Mouse (Mus musculus): ENCODE data around the gene Ak9. TPM values are rescaled to one million over a fixed set of nuclear protein-coding genes. Genes with fewer than 3 reads are reported as not detected.
A peak's percentile ranks its signal among the peaks of the same experiment; 100 is the strongest.

Gene Ak9
- total RNA-seq (2021) = under 1 TPM; 0.26 to 0.34 TPM

DNA sequence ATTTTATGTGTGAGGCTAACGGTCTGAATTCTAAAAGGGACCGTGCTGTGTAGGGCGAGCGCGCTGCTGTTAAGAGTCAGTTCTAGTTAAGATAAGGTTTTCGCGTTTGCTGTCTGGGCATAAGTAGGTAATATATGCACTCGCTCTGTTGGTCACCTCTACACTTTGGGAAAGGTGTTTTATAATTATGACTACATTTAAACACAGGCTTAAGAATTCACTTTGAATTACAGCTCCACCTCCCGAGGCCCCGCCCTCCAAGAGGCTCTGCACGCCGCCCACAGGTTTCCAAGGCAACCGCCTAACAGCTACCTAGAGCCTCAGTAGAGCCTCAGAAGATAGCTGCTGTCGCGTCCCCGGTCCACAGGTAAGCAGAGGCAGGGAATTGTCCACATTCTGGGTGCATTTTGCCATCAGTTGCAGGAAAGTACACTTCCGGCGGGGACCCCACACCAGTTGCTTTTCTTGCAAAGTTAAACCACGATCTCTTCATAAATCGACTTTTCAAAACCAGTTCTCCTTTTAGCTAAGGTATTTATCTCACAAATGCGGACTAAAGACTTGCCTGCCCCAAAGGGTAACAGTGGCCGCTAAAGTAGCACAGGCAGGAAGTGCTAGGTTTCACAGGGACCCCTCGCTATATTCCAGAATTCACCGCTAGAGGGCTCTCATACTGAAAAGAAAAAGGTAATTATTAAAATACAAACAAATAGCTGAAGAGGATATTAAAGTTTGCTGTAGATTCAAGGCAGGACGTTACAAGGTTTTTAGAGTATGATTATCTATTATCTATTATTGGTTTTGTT lies at the start of gene Ak9:
Gene Ak9 (plus strand): TSS at position 342 of the 806 bp plus-strand sequence.
- intact Hi-C loops (cut with DNase I) = loop anchor here (10.0 kb wide), 3 partner anchors 101 to 381 kb away; no protein-coding TSS in a partner anchor
- peak; percentile 80 for DNase-seq

GRCm38 (mm10) chr10:41260243-41261006 lies 43.4 kb upstream of the Ak9 start:
- DNase-seq = no peak
- intact Hi-C loops (cut with DNase I) = no loop called here

- DNase-seq = no peak
- intact Hi-C loops (cut with DNase I) = no loop called here
Observed at GRCm38 (mm10) chr10:41261218-41261617, 42.6 kb upstream of the Ak9 start.

GRCm38 (mm10) chr10:41261889-41262288 lies 41.9 kb upstream of the Ak9 start:
- intact Hi-C loops (cut with DNase I) = no loop called here
- DNase-seq = no peak

- intact Hi-C loops (cut with DNase I) = no loop called here
- peak; percentile 51 for DNase-seq
Observed at GRCm38 (mm10) chr10:41271860-41272259, 31.9 kb upstream of the Ak9 start.

DNA sequence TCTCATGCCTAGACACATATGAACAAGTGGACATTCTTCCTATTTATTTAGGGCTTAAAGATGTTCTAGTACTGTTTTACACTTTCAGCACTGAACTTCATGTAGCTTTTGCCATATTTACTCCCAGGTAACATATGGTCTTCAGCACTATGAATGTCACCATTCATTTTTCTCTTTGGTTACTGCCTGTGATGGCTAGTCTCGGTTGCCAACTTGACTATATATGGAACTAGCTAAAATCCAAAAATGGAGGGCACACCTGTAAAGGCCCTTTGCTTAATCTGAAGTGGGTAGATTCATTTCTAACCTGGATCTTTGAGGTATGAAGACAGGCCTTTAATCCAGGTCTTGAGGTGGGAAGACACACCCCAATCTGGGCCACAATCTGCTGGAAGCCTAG lies 28.9 kb upstream of the Ak9 start:
- intact Hi-C loops (cut with DNase I) = no loop called here
- DNase-seq = no peak

GRCm38 (mm10) chr10:41278808-41279207 lies 25.0 kb upstream of the Ak9 start:
- intact Hi-C loops (cut with DNase I) = no loop called here
- no peak for DNase-seq

DNA sequence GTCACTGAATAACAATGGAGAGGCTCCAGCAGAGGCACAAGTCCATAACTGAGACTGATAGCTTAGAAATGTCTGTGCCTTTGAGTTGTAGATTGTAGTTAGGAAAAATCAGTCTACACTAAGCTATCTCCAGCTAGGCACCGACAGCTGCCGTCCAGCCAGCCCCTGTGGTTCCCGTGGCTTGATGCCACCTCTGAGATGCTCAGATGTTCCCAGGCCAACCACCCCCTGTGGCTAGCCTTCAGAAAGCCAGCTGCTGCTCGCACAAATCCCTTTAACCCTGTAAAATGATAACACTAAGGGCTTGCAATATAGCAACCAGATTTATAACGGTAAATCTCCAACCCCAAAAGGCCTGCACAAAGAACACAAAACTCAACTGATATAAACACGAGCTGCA lies 23.6 kb upstream of the Ak9 start:
- intact Hi-C loops (cut with DNase I) = loop anchor here (10.0 kb wide), 3 partner anchors 205 to 635 kb away; partner anchors contain the start of gene Gpr6

DNA sequence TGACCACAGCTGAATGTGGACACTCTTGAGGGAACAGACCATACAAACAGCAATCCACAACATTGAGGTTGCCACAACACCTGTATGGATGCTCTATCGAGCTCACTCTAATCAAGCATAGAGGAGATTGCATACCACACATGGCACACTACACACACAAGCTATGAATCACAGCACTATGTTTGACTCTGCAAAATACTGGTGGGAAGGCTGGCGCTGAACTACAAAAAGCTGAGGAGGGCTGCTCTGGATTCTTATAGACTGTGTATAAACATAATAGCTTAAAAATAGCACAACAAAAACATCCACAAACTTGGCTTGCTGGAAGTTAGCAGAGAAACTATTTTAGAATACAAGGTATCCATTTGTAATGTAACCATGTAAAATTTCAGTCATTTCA lies 23.0 kb upstream of the Ak9 start:
- DNase-seq = no peak

More for the DNA sequence above, 23.6 kb upstream of the Ak9 start:
- peak; percentile 91 for DNase-seq

DNA sequence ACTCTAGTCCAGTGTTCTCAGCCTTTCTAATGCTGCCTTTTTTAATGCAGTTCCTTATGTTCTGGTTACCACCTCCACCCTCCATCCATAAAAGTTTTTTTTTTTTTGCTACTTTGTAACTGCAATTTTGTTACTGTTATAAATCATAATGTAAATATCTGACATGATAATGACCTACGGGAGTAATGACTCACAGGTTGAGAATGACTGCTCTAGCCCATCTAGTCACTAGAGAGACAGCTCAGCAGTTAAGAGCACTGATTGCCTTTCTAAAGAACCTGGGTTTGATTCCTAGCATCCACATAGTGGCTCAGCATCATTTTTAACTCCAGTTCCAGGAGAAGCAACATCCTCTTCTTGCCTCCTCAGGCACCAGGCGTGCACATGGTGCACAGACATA lies 21.7 kb upstream of the Ak9 start:
- DNase-seq = no peak
- intact Hi-C loops (cut with DNase I) = loop anchor here (10.0 kb wide), 3 partner anchors 207 to 637 kb away; partner anchors contain the start of gene Gpr6

More for the DNA sequence above, 23.0 kb upstream of the Ak9 start:
- intact Hi-C loops (cut with DNase I) = loop anchor here (10.0 kb wide), 3 partner anchors 206 to 636 kb away; partner anchors contain the start of gene Gpr6

GRCm38 (mm10) chr10:41287618-41288017 lies 16.2 kb upstream of the Ak9 start:
- DNase-seq = no peak
- intact Hi-C loops (cut with DNase I) = loop anchor here (10.0 kb wide), 3 partner anchors 213 to 643 kb away; partner anchors contain the start of gene Gpr6

DNA sequence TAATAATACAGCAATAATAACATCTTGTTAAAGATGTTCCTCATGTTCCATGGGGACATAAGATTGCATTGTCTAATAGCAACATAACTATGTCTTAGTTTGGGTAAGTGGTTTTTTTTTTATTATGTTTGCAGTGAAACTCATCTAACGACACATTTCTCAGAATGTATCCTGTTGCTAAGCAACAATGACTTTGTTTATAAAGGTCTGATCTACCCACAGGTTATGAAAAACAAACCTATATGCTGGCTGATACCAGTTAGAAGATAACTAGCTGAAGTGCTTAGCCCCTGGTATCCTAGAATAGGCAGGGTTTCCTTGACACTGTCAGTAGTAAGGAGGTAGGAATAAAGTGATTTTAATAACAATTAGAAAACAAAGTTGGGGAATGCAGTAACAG lies 15.7 kb upstream of the Ak9 start:
- intact Hi-C loops (cut with DNase I) = loop anchor here (10.0 kb wide), 3 partner anchors 213 to 643 kb away; partner anchors contain the start of gene Gpr6
- no peak for DNase-seq

GRCm38 (mm10) chr10:41288771-41289415 lies 14.9 kb upstream of the Ak9 start:
- peak; percentile 94 for DNase-seq
- intact Hi-C loops (cut with DNase I) = loop anchor here (10.0 kb wide), 3 partner anchors 214 to 644 kb away; partner anchors contain the start of gene Gpr6

GRCm38 (mm10) chr10:41291021-41291420 lies 12.8 kb upstream of the Ak9 start:
- DNase-seq = no peak
- intact Hi-C loops (cut with DNase I) = no loop called here

- intact Hi-C loops (cut with DNase I) = no loop called here
- DNase-seq = no peak
Observed at GRCm38 (mm10) chr10:41293019-41293418, 10.8 kb upstream of the Ak9 start.

- intact Hi-C loops (cut with DNase I) = no loop called here
- peak; percentile 69 for DNase-seq
Observed at GRCm38 (mm10) chr10:41294734-41295133, 9.0 kb upstream of the Ak9 start.

DNA sequence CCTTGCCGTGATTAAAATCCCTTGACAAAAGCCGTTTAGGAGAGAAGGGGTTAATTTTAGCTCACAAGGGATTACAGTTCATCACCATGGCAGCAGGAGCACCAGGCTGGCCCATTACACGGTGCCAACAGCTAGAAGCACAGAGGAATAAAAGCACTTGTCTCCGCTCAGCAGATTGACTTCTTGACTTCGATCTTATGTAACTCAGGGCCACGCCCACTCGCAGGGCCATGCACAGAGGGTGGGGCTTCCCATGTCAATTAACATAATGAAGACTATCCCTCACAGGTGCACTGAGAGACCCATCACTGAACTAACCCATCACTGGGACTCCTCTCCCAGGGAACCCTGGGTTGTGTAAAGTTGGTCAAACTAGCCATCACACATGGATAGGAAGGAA lies 8.6 kb upstream of the Ak9 start:
- DNase-seq = peak; percentile 63
- intact Hi-C loops (cut with DNase I) = no loop called here

DNA sequence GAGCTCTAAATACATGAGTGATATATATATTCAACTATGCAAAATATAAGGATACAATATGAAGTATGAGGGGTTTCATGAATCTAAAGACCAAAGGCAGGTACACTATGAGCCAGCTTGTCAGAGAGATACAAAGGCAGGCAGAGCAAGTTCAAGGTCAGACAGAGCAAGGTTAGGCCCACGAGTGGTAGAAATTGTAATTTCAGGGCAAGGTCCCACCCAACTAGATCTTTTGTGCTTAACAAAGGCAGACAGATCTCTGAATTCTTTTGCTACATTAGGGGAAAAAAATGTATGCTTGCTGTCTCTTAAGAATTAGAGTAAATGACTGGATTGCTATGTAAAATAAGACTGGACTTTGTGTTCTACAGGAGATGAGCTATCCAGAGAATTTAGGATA lies 3.6 kb upstream of the Ak9 start:
- no peak for DNase-seq
- intact Hi-C loops (cut with DNase I) = loop anchor here (10.0 kb wide), 3 partner anchors 105 to 385 kb away; no protein-coding TSS in a partner anchor

DNA sequence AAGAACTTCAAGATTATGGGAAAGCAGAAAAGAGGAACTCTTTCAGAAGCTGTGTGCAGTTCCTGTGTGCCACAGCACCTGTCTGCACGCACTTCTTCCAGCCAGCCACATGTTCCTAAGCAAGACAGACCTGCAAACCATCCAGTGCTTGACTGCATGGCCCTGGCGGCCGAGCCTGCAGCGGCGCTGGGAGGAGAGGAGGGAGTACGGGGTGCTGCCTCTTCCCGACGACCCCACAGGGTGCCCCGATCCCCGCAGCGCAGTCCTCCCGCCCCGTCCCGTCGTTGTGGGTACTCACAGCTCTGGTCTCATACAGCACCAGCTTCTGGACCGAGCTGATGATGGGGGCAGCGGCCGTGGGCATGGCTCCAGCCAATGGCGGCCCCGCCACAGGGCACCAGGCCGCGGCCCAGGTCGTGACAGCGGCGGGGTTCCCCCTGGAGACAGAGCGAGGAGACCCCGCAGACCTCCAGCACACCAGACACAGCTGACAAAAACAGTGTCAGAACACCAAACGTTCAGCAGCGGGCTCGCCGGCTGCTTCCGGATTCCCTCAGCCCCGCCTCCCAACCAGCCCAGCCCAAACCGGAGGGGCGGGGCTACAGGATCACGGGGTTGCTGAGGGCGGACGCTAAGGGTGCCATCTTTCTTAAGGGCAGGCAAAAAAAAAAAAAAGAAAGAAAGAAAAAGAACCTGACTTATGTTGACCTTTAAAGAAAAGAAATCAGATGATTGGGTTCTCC lies 920 bp upstream of the Ak9 start, which contains the start of gene Fig4:
Gene Fig4 (minus strand): TSS at position 572 of the 743 bp plus-strand sequence.
- intact Hi-C loops (cut with DNase I) = loop anchor here (10.0 kb wide), 3 partner anchors 102 to 382 kb away; no protein-coding TSS in a partner anchor
- DNase-seq = peak; percentile 91

- no peak for DNase-seq
- intact Hi-C loops (cut with DNase I) = loop anchor here (10.0 kb wide), 3 partner anchors 100 to 380 kb away; no protein-coding TSS in a partner anchor
Observed at GRCm38 (mm10) chr10:41304961-41305455, 1.2 kb downstream of the Ak9 start.
